Mouse (Mus musculus): ENCODE measurements at regions not wholly inside any gene's neighbourhood (a gene's known extent, or its start where the extent isn't known, plus 50 kb on each side); places are given as distances from the start of the nearest gene placed in this dataset.

GRCm38 (mm10) chr1:177568056-177568816 is 126.1 kb downstream of the Zbtb18 start:
- no peak for DNase-seq (ENCODE audit: low spot score)

DNA sequence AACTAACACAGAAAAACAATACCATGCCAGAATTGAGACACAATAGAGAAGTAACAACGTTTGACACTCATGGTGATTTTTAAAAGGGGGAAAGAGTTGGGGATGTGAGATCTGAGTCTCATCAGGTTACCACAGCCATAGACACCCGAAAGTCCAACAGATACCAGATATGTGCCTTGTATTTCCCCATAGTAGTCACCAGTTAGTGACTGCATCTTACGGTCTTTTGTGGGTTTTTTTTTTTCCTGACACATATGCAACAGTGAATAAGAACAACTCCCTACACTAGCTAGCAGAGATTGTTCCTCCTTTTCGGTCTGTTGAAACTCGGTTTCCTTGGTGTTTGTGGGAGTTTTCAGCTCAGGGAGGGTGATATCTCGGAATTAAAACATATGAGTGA is 127.4 kb downstream of the Zbtb18 start:
- no peak for DNase-seq (ENCODE audit: low spot score)

DNA sequence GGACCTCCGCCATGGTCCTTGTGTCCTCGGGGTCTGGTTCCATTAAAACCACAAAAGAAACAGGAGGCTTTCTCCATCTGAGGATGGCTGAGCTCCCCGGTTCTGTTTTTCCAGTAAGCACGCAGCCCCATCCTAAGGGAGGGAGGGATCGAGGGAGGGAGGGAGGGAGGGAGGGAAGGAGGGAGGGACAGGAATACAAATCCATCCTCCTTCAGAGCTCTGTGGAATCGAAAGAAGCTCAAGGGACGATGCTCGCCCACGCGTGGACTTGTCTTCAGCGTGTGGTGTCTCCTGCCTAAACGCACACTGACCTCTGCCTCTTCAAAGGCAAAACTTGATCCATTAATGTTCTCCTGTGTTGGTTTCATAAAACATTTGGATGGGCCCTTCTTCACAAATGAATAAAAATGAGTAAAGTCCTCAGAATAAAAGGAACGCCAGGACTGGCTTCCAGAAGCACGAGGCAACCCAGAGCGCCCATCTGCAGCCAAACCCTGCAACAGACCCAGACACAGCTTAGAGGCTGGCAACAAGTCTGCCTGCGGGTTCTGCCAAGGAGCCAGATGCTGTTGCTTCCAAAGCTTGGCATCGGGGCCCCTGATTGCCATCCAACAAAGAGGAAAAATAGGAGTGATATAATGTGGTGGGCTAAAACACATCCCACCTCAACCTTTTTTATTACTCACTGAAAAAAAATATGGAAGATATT is 131.0 kb downstream of the Zbtb18 start:
- DNase-seq (ENCODE audit: low spot score) = no peak

DNA sequence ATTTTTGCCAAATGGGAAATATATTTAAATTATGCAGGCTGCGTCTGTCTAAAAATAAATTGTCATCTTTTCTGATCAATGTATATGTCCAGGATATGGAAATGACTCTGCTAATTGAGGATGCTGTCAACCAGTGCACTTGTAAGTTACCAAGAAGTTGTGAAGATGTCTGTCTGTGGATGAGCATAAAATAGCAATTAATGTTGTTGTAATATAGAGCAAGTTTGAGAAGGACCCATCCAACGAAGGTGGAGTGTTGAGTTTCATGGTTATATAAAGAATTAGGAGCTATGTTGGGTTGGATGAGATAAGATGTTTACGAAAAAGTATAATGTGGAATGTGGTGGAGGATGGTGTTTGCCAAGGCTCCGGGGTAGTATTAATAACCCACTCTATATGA is 131.6 kb downstream of the Zbtb18 start:
- no peak for DNase-seq (ENCODE audit: low spot score)

DNA sequence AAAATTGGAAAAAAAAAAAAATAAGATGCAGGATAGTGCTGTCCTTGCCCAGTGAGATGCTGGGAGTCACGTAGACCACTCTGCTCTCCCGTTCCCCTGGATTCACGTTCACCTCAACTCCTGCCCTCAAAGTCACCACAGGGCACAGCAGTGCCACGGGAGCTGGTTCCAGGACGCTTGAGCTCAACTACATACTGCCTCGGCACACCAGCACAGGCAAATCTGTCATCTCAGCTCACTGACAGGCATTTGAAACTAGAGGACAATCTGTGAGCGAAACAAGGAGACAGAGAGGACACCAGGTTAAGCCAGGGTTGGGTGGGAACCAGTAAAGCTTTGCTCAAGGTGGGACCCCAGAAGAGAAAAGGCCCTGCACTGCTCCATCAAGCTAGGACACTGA is 132.2 kb downstream of the Zbtb18 start:
- DNase-seq (ENCODE audit: low spot score) = no peak

GRCm38 (mm10) chr1:177584302-177584886 is 142.2 kb downstream of the Zbtb18 start:
- peak; percentile 30 for DNase-seq (ENCODE audit: low spot score)

- no peak for DNase-seq (ENCODE audit: low spot score)
These were observed 143.2 kb downstream of the Zbtb18 start for GRCm38 (mm10) chr1:177585320-177585719.

GRCm38 (mm10) chr1:177589034-177589433 is 140.6 kb upstream of the 1700016C15Rik start:
- no peak for DNase-seq (ENCODE audit: low spot score)

DNA sequence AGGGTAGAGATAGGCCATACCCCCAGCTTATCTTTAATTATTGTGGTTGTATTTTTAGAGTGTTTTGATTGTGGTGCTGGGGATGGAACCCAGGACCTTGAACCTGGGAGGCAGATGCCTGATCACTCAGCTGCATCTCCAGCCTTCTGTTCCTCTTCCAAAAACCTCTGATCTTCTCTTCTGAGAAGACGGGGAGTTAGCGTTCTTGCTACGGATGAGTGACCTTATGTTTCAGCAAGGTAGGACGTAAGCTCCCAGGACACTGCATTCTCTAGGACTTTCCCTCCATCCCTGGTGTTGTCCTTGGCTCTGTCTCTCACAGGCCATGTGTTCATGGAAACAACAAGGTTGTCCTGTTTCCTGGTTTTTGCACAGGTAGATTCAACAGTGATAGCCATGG is 140.0 kb upstream of the 1700016C15Rik start:
- no peak for DNase-seq (ENCODE audit: low spot score)

DNA sequence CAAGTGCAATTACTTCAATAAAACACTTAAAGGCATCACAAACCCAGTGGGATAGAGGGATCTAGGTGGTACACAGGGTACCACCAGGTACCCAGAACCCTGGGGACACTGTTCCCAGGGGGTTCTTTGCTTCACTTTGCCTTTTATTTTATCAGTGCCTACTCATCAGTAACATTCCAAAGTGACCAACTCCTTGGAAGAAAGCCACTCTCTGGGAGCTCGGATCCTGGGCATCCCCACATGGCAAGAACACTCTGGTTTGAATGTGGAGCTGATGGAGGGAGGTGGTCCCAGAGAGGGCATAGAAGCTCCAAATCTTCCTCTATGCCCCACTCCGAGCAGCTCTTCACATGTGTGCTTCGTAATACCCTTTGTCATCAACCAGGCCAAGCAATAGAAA is 137.9 kb upstream of the 1700016C15Rik start:
- no peak for DNase-seq (ENCODE audit: low spot score)

DNA sequence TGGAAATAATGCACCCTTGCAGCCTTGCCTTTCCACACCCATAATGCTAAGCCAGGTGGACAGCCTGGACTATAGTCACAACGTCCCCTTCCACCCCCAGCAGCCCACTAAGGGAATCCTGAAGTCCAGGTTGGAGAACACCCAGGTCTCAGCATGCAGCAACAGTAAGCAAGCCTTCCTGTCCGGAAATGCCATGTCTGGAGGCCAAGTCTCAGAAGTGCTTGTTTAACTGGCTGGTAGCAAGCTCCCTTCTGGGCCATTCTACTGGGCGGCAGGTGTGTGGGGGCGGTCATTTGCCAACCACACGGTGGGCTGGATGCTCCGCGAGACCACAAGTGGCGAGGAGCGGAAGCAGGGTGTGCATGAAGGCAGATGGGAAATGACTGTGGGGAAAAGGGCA is 137.3 kb upstream of the 1700016C15Rik start:
- no peak for DNase-seq (ENCODE audit: low spot score)

DNA sequence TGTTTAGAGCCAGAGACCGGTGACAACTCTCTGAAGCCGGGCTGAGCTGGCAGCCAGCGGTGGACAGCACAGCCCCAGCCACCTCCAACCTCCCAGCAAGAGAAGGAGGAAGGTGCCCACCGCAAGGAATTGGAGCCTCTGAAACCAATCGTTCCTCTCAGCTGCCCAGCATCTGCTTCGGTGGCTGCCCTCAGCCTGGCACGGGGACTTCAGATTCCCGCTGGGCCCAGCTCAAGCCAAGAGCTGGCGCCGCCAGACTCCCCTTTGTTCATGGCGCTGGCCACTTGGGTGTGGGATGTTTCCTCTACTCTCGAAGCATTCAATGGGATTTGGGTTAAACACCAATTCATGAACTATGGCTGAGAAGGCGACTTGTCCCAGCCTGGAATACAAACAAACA is 135.3 kb upstream of the 1700016C15Rik start:
- DNase-seq (ENCODE audit: low spot score) = no peak

DNA sequence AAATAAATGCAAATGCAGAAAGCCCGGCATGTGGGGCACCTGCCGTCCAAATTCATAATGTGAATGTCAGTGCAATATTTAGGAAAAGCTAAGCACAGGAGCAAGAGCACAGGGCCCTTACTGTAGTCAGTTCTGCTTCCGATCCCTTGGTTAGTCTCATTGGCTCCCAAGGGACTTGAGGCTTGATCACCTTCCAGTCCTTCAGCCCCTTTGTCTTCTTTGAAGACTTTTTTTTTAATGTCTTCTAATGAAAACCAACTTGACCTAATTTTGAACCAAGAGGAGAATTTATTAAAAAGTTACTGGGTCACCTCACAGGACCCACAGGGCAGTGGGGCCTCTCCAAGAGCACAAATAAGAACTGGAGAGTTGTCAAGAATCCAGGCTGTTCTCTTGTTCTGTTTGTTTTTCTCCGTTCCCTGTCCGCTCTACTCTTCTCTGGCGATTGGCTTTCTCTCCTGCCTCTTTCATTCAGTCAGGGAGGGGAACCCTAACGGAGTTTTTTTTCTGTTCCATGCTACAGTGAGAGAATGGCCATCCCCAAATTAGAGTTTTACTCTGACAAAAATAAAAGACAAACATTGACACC is 134.2 kb upstream of the 1700016C15Rik start:
- DNase-seq (ENCODE audit: low spot score) = no peak

GRCm38 (mm10) chr1:177597036-177597435 is 132.6 kb upstream of the 1700016C15Rik start:
- DNase-seq (ENCODE audit: low spot score) = no peak

DNA sequence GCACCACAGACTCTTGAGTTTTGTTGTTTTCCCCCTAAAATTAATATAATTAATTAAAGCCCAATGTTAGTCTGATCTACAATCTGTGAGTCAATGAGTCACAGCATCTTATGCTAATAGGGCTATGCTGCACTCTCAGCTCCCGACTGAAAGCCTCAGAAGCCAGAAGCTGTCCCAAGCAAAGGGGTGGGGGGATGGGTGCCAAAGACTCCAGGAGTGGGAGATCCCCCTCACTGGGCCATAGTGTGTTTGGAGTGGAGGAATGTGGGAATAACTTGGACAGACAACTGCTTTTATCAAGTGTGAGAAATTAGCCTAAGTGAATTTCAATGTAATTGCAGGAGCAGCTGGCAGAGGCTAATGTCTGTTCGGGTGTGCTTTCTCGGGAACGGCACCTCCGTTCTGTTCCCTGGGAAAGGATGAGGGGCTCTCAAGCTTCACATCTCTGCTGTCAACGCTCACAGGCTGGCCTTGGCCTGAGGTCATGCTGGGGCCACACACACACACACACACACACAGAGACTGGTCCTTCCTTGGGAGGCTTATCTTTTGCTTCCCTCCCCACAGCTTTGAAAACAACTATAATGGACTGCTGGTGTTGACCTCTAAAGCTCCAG is 124.2 kb upstream of the 1700016C15Rik start:
- DNase-seq (ENCODE audit: low spot score) = peak; percentile 57

- DNase-seq (ENCODE audit: low spot score) = no peak
These were observed 122.0 kb upstream of the 1700016C15Rik start for GRCm38 (mm10) chr1:177607565-177607964.

DNA sequence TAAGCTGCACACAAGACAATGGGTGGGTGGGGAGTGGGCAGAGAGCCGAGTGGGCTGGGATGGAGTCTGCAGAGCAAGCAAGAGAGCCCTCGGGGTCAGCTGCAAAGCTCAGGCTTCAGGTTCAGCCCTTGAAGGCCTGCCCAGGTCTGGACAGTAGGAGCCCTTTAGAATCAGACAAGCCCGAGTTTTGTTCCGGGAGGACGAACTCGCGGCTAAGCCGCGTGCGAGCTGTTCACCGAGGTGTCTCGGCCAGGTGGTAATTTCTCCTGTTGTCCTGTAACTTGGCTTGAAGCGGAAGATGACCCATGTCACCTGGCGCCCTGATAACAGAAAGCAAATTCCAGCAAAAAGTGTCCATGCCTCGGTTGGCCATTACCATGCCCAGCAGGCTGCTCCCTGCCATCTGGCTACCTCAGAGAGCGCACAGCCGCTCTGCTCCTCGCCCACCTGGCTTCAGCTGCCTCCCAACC is 121.0 kb upstream of the 1700016C15Rik start:
- no peak for DNase-seq (ENCODE audit: low spot score)

- no peak for DNase-seq (ENCODE audit: low spot score)
These were observed 120.4 kb upstream of the 1700016C15Rik start for GRCm38 (mm10) chr1:177609226-177609625.

DNA sequence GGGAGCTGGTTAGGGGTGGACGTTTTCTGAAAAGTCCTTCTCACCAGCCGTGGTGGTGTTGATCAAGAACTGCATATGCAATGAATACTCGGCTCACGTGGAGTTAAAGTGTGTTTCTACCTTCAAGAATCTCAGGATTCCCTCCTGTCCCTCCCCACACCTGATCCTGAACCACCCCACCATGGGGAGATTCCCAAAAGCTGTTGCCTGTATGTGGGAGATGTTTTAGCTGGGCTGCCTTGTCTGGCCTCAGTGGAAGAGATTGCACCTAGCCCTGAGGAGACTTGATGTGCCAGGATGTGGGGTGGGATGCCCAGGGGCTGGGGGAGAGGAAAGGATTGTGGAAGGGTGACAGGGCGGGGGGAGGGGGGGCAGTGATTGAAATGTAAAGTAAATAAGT is 119.9 kb upstream of the 1700016C15Rik start:
- DNase-seq (ENCODE audit: low spot score) = no peak

DNA sequence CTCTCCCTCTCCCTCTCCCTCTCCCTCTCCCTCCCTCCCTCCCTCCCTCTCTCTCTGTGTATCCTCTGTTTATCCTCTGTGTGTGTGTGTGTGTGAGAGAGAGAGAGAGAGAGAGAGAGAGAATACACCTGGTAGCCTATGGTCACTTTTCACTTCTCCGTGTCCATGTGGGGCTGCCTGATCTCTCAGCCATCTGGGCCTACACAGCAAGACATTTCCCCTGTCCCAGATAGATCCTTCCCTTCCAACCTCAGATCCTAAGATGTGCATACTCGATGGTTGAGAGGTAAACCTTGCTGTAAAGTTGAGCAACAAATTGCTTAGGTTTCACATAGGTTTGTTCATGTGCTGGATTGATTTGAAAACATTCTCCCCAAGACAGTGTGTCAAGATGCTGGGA is 119.5 kb upstream of the 1700016C15Rik start:
- no peak for DNase-seq (ENCODE audit: low spot score)

DNA sequence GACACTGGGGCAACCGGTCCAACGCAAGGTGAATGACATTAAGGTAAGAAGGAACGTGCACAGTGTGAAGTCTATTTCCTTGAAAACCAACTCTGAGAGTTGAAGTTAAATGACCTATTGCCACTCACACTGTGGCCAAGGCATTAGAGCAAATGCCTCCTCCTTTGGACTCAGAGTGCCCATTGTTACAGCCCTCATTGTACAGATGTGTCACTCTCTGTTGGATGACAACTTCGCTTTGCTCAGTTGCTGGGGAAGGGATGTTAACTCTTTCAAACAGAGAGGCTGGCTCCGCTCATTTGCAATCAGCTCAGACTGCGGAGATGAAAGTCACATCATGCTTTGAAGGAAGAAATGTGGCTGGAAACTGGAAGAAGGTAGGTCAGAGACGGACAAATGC is 117.1 kb upstream of the 1700016C15Rik start:
- peak; percentile 21 for DNase-seq (ENCODE audit: low spot score)

DNA sequence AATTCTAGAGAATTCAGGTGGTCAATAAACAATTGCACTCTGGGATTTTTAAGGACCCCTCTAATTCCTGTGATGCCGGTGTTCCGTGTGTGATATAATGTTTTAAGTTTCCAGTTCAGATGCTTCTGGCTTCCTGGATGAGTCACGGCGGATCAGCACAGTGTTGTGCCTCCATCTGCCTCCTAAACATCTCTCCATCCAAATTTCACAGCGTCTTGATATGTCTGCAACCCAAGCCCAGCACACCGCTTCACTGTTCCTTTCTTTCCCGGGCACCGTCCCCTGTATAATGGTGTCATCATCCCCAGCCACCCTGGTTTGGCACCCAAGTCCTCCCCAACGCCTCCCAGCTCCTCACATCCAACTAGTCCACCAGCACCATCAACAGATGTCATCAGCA is 114.0 kb upstream of the 1700016C15Rik start:
- no peak for DNase-seq (ENCODE audit: low spot score)
